Mouse (Mus musculus) brain, embryonic 14.5 days (tissue): ENCODE results near the gene Plxna4.

Source experiments
- CTCF ChIP-seq: fragments of 200-500 bp; IDR thresholded peaks from 2 replicates; pipeline ENCODE4 v1.5.1; 2012; ENCODE audit warnings: inconsistent platforms, mild to moderate bottlenecking, moderate library complexity, borderline replicate concordance; ENCODE audit not compliant: insufficient read depth, insufficient read length; ENCODE audit errors: extremely low read depth
- POLR2A ChIP-seq: fragments of 200-500 bp; IDR thresholded peaks from 2 replicates; pipeline ENCODE4 v1.6.1; 2012; ENCODE audit warnings: mild to moderate bottlenecking, inconsistent platforms, borderline replicate concordance; ENCODE audit not compliant: poor library complexity, insufficient read depth, insufficient read length, severe bottlenecking; ENCODE audit errors: extremely low read depth

GRCm38 (mm10) chr6:32357497-32357896, 230.5 kb downstream of the Plxna4 start:
- TF ChIP-seq POLR2A (no peak), CTCF (no peak)
